Mouse (Mus musculus) small intestine, adult 2 months (tissue): Measurements from ENCODE around the gene Il17c.

ENCODE experiments used
- CTCF ChIP-seq: fragments of 200-500 bp; IDR thresholded peaks from 2 replicates; pipeline ENCODE4 v1.5.1; 2012; ENCODE audit warnings: low read depth, mild to moderate bottlenecking, control low read depth, inconsistent platforms, low read length, moderate library complexity, mixed read lengths; ENCODE audit not compliant: insufficient replicate concordance, insufficient read length; ENCODE audit errors: extremely low read depth
- POLR2A ChIP-seq: fragments of 200-500 bp; IDR thresholded peaks from 2 replicates; pipeline ENCODE4 v1.6.1; 2012; ENCODE audit warnings: low read depth, mild to moderate bottlenecking, control low read depth, inconsistent platforms, low read length, moderate library complexity

- TF ChIP-seq POLR2A (no peak), CTCF (no peak)
Observed at GRCm38 (mm10) chr8:122445203-122445602, 23.4 kb downstream of the Il17c start.
